17 mouse cellular contexts compared by ENCODE assay signal in genomic region chr9:63728969-63729368, GRCm38 (mm10).
"Had no signal": no experiment of that assay in that cellular context is flagged by ENCODE, and none has a peak within 500 bp of the region (broad histone marks: within the 10 kb centered on the region; RNA-seq: fewer than 3 reads in every experiment).

No protein-coding gene starts in this region.

- H3K9me3 ChIP-seq: liver, embryonic 13.5 days; liver, embryonic 15.5 days; lung, embryonic 15.5 days; megakaryocyte, embryonic 14.5 days; midbrain, embryonic 13.5 days; midbrain, embryonic 15.5 days; neural tube, embryonic 12.5 days; stomach, embryonic 15.5 days had no signal

- H3K36me3 ChIP-seq: liver, embryonic 13.5 days; liver, embryonic 15.5 days; lung, embryonic 15.5 days; midbrain, embryonic 13.5 days; midbrain, embryonic 15.5 days; neural tube, embryonic 12.5 days; stomach, embryonic 15.5 days had no signal

- ATAC-seq: liver, postnatal 0 days; midbrain, embryonic 13.5 days; midbrain, embryonic 15.5 days had no signal

- H3K9ac ChIP-seq: liver, embryonic 13.5 days; liver, embryonic 15.5 days; liver, postnatal 0 days; lung, embryonic 15.5 days; midbrain, embryonic 13.5 days; midbrain, embryonic 15.5 days; neural tube, embryonic 12.5 days; stomach, embryonic 15.5 days had no signal

- H3K27me3 ChIP-seq: liver, embryonic 13.5 days; liver, embryonic 15.5 days; lung, embryonic 15.5 days; megakaryocyte, embryonic 14.5 days; midbrain, embryonic 13.5 days; midbrain, embryonic 15.5 days; neural tube, embryonic 12.5 days; stomach, embryonic 15.5 days had no signal

- H3K4me2 ChIP-seq: liver, embryonic 13.5 days; liver, embryonic 15.5 days; lung, embryonic 15.5 days; midbrain, embryonic 11.5 days; midbrain, embryonic 13.5 days; midbrain, embryonic 15.5 days; neural tube, embryonic 12.5 days; stomach, embryonic 15.5 days had no signal

- H3K4me3 ChIP-seq: liver, embryonic 13.5 days; liver, embryonic 15.5 days; lung, embryonic 15.5 days; megakaryocyte, embryonic 14.5 days; midbrain, embryonic 13.5 days; midbrain, embryonic 15.5 days; neural tube, embryonic 12.5 days; stomach, embryonic 15.5 days had no signal

- H3K27ac ChIP-seq: liver, embryonic 13.5 days; liver, embryonic 15.5 days; lung, embryonic 15.5 days; macrophage; midbrain, embryonic 13.5 days; midbrain, embryonic 15.5 days; neural tube, embryonic 12.5 days; stomach, embryonic 15.5 days; stomach, postnatal 0 days had no signal

- DNase-seq: liver, embryonic 13.5 days; liver, postnatal 0 days; lung, postnatal 36 days; right cerebral cortex, postnatal 14 days; thymus, adult 2 months; thymus, postnatal 25 days; thymus, postnatal 4 days had no signal
